Mouse (Mus musculus): Measurements from ENCODE around the gene Astn2. TPM values are rescaled to one million over a fixed set of nuclear protein-coding genes. Genes with fewer than 3 reads are reported as not detected.

Gene Astn2
- polyA plus RNA-seq, 1 experiment from 2014 or later = 0.18 TPM

- H3K4me1 ChIP-seq (replicated peaks; ENCODE audit: control insufficient read depth, insufficient read depth, low read length) = no peaks in the 10 kb centered on the region
- no peak overlapping the region for H3K9ac ChIP-seq (ENCODE audit: low read depth, low read length)
- no peak overlapping the region for H3K4me2 ChIP-seq (replicated peaks; ENCODE audit: low read depth)
- no peaks in the 10 kb centered on the region for H3K36me3 ChIP-seq (ENCODE audit: control insufficient read depth, insufficient read depth)
- no peak overlapping the region for H3K27ac ChIP-seq (ENCODE audit: low read depth, low read length)
- H3K9me3 ChIP-seq (ENCODE audit: control insufficient read depth) = no peaks in the 10 kb centered on the region
- no peak for ATAC-seq
- no peaks in the 10 kb centered on the region for H3K27me3 ChIP-seq (replicated peaks; ENCODE audit: control insufficient read depth, insufficient read depth, low read length)
- H3K4me3 ChIP-seq (ENCODE audit: low read depth, low read length) = no peak overlapping the region
- 80% methylated on average over 2 of the region's 2 CpGs for WGBS
- no peak for TF ChIP-seq CTCF (IDR thresholded peaks at IDR 0.05; ENCODE audit: low read depth)
Measured at GRCm38 (mm10) chr4:66258905-66259304, 145.5 kb downstream of the Astn2 start.

GRCm38 (mm10) chr4:66254695-66255492 is 149.5 kb downstream of the Astn2 start:
- no peak overlapping the region for H3K9ac ChIP-seq (ENCODE audit: low read depth, low read length)
- no peaks in the 10 kb centered on the region for H3K36me3 ChIP-seq (ENCODE audit: control insufficient read depth, insufficient read depth)
- no peak overlapping the region for H3K4me3 ChIP-seq (ENCODE audit: low read depth, low read length)
- ATAC-seq = no peak
- H3K9me3 ChIP-seq (ENCODE audit: control insufficient read depth) = no peaks in the 10 kb centered on the region
- no peak for TF ChIP-seq CTCF (IDR thresholded peaks at IDR 0.05; ENCODE audit: low read depth)
- no peaks in the 10 kb centered on the region for H3K27me3 ChIP-seq (replicated peaks; ENCODE audit: control insufficient read depth, insufficient read depth, low read length)
- no peak overlapping the region for H3K4me2 ChIP-seq (replicated peaks; ENCODE audit: low read depth)
- no peaks in the 10 kb centered on the region for H3K4me1 ChIP-seq (replicated peaks; ENCODE audit: control insufficient read depth, insufficient read depth, low read length)
- WGBS = 74% methylated on average over 4 of the region's 4 CpGs
- H3K27ac ChIP-seq (ENCODE audit: low read depth, low read length) = no peak overlapping the region

- Histone ChIP-seq H3K4me2 (replicated peaks; ENCODE audit: low read depth) (no peak overlapping the region), H3K27ac (ENCODE audit: low read depth, low read length) (no peak overlapping the region), H3K4me1 (replicated peaks; ENCODE audit: control insufficient read depth, insufficient read depth, low read length) (no peaks in the 10 kb centered on the region), H3K27me3 (replicated peaks; ENCODE audit: control insufficient read depth, insufficient read depth, low read length) (no peaks in the 10 kb centered on the region), H3K4me3 (ENCODE audit: low read depth, low read length) (no peak overlapping the region), H3K9me3 (ENCODE audit: control insufficient read depth) (no peaks in the 10 kb centered on the region), H3K9ac (ENCODE audit: low read depth, low read length) (no peak overlapping the region), H3K36me3 (ENCODE audit: control insufficient read depth, insufficient read depth) (no peaks in the 10 kb centered on the region)
- WGBS = 57% methylated on average over 8 of the region's 8 CpGs
- no peak for TF ChIP-seq CTCF (IDR thresholded peaks at IDR 0.05; ENCODE audit: low read depth)
- ATAC-seq = no peak
Measured at GRCm38 (mm10) chr4:66248521-66248920, 155.9 kb downstream of the Astn2 start.

GRCm38 (mm10) chr4:66242683-66243082 is 161.7 kb downstream of the Astn2 start:
- Histone ChIP-seq H3K4me2 (replicated peaks; ENCODE audit: low read depth) (no peak overlapping the region), H3K27me3 (replicated peaks; ENCODE audit: control insufficient read depth, insufficient read depth, low read length) (no peaks in the 10 kb centered on the region), H3K27ac (ENCODE audit: low read depth, low read length) (no peak overlapping the region), H3K4me1 (replicated peaks; ENCODE audit: control insufficient read depth, insufficient read depth, low read length) (no peaks in the 10 kb centered on the region), H3K4me3 (ENCODE audit: low read depth, low read length) (no peak overlapping the region), H3K9ac (ENCODE audit: low read depth, low read length) (no peak overlapping the region), H3K36me3 (ENCODE audit: control insufficient read depth, insufficient read depth) (no peaks in the 10 kb centered on the region), H3K9me3 (ENCODE audit: control insufficient read depth) (no peaks in the 10 kb centered on the region)
- TF ChIP-seq CTCF (IDR thresholded peaks at IDR 0.05; ENCODE audit: low read depth) = no peak
- ATAC-seq = no peak

GRCm38 (mm10) chr4:66232799-66233198 is 171.6 kb downstream of the Astn2 start:
- H3K9me3 ChIP-seq (ENCODE audit: control insufficient read depth) = no peaks in the 10 kb centered on the region
- H3K4me1 ChIP-seq (replicated peaks; ENCODE audit: control insufficient read depth, insufficient read depth, low read length) = no peaks in the 10 kb centered on the region
- H3K27ac ChIP-seq (ENCODE audit: low read depth, low read length) = no peak overlapping the region
- H3K4me3 ChIP-seq (ENCODE audit: low read depth, low read length) = no peak overlapping the region
- TF ChIP-seq CTCF (IDR thresholded peaks at IDR 0.05; ENCODE audit: low read depth) = no peak
- H3K36me3 ChIP-seq (ENCODE audit: control insufficient read depth, insufficient read depth) = no peaks in the 10 kb centered on the region
- no peak for ATAC-seq
- H3K9ac ChIP-seq (ENCODE audit: low read depth, low read length) = no peak overlapping the region
- no peak overlapping the region for H3K4me2 ChIP-seq (replicated peaks; ENCODE audit: low read depth)
- no peaks in the 10 kb centered on the region for H3K27me3 ChIP-seq (replicated peaks; ENCODE audit: control insufficient read depth, insufficient read depth, low read length)
- WGBS = 89% methylated on average over 3 of the region's 3 CpGs

- Histone ChIP-seq H3K4me1 (replicated peaks; ENCODE audit: control insufficient read depth, insufficient read depth, low read length) (no peaks in the 10 kb centered on the region), H3K4me3 (ENCODE audit: low read depth, low read length) (no peak overlapping the region), H3K9me3 (ENCODE audit: control insufficient read depth) (no peaks in the 10 kb centered on the region), H3K36me3 (ENCODE audit: control insufficient read depth, insufficient read depth) (no peaks in the 10 kb centered on the region), H3K4me2 (replicated peaks; ENCODE audit: low read depth) (no peak overlapping the region), H3K27ac (ENCODE audit: low read depth, low read length) (no peak overlapping the region), H3K9ac (ENCODE audit: low read depth, low read length) (no peak overlapping the region), H3K27me3 (replicated peaks; ENCODE audit: control insufficient read depth, insufficient read depth, low read length) (no peaks in the 10 kb centered on the region)
- no peak for TF ChIP-seq CTCF (IDR thresholded peaks at IDR 0.05; ENCODE audit: low read depth)
- 53% methylated on average over 2 of the region's 2 CpGs for WGBS
- no peak for ATAC-seq
Measured at GRCm38 (mm10) chr4:66232350-66232749, 172.1 kb downstream of the Astn2 start.
